Mouse (Mus musculus) stomach, postnatal 0 days (tissue): Measurements from ENCODE around the gene Dab1. TPM values are rescaled to one million over a fixed set of nuclear protein-coding genes. Genes with fewer than 3 reads are reported as not detected.

ENCODE experiments used
- ATAC-seq: fragments of 200-750 bp; cut with Nextera tagmentation; 2 replicates; pipeline ENCODE4 v1.8.0; 2017; ENCODE audit not compliant: low FRiP score, low TSS enrichment
- DNase-seq: peaks from one replicate; pipeline ENCODE4 v3.0.0-alpha.2; 2016; ENCODE audit warnings: low spot score
- H3K27ac ChIP-seq: fragments of 300-500 bp; sonication (generic); replicated peaks from 2 replicates; pipeline ENCODE4 v1.5.1; 2014; ENCODE audit warnings: mild to moderate bottlenecking, control low read depth
- H3K27me3 ChIP-seq: fragments of 300-500 bp; sonication (generic); 2 replicates; pipeline ENCODE4 v1.6.1; 2014; ENCODE audit warnings: low read length; ENCODE audit not compliant: control insufficient read depth, insufficient read depth
- H3K36me3 ChIP-seq: fragments of 300-500 bp; sonication (generic); 2 replicates; pipeline ENCODE4 v1.6.1; 2014; ENCODE audit warnings: low read length, mixed read lengths; ENCODE audit not compliant: control insufficient read depth, insufficient read depth
- H3K4me1 ChIP-seq: fragments of 300-500 bp; sonication (generic); replicated peaks from 2 replicates; pipeline ENCODE4 v1.6.1; 2014; ENCODE audit warnings: antibody characterized with exemption; ENCODE audit not compliant: control insufficient read depth, insufficient read depth
- H3K4me2 ChIP-seq: fragments of 300-500 bp; sonication (generic); replicated peaks from 2 replicates; pipeline ENCODE4 v1.6.1; 2014; ENCODE audit warnings: low read depth, mild to moderate bottlenecking, control low read depth, moderate library complexity
- H3K4me3 ChIP-seq: fragments of 300-500 bp; sonication (generic); 2 replicates; pipeline ENCODE4 v1.5.1; 2014; ENCODE audit warnings: low read depth, low read length, control low read depth
- H3K9ac ChIP-seq: fragments of 300-500 bp; sonication (generic); 2 replicates; pipeline ENCODE4 v1.6.1; 2014; ENCODE audit warnings: mild to moderate bottlenecking, low read length, control low read depth, mixed read lengths
- H3K9me3 ChIP-seq: fragments of 300-500 bp; sonication (generic); 2 replicates; pipeline ENCODE4 v1.6.1; 2016; ENCODE audit warnings: low read length; ENCODE audit not compliant: control insufficient read depth
- CTCF ChIP-seq: IDR thresholded peaks from 2 replicates; pipeline ENCODE4 v1.5.1; 2016; ENCODE audit warnings: antibody characterized with exemption, low read depth, mild to moderate bottlenecking, moderate library complexity
- EP300 ChIP-seq: optimal IDR thresholded peaks from 2 replicates; pipeline ENCODE3; 2016; ENCODE audit warnings: antibody characterized with exemption
- WGBS: fragments of 180-500 bp; shearing (Covaris S2); extraction: QIAGEN DNeasy Blood & Tissue Kit; methylation state at CpG from one replicate; pipeline ENCODE4 v1.1.7; 2014; 5-methylcytosine and 5-hydroxymethylcytosine counted together
- polyA plus RNA-seq: library from polyadenylated mRNA; unstranded; fragments of >200 nt; fragmentation: Nextera tagmentation; extraction: Ambion mirVana; gene quantifications from 2 replicates; pipeline ENCODE4 v1.2.1, GENCODE M21; 2015

The Dab1 gene
- polyA plus RNA-seq, 1 experiment from 2014 or later = 7.4 TPM

GRCm38 (mm10) chr4:104461106-104462011 lies 842.2 kb downstream of the Dab1 start:
- DNase-seq (no peak), ATAC-seq (no peak)
- TF ChIP-seq CTCF = no peak
- no peak for TF ChIP-seq EP300
- H3K4me3 ChIP-seq = no peak overlapping the region
- 91% methylated on average over 12 of the region's 12 CpGs for WGBS
- H3K36me3 ChIP-seq = no peaks in the 10 kb centered on the region
- no peaks in the 10 kb centered on the region for H3K27me3 ChIP-seq
- no peaks in the 10 kb centered on the region for H3K9me3 ChIP-seq
- H3K4me1 ChIP-seq = no peaks in the 10 kb centered on the region
- no peak overlapping the region for H3K27ac ChIP-seq
- no peak overlapping the region for H3K9ac ChIP-seq
- no peak overlapping the region for H3K4me2 ChIP-seq

GRCm38 (mm10) chr4:104462932-104463780 lies 844.0 kb downstream of the Dab1 start:
- no peak for ATAC-seq
- WGBS = 69% methylated on average over 11 of the region's 11 CpGs

GRCm38 (mm10) chr4:104463781-104464170 lies 844.6 kb downstream of the Dab1 start:
- Histone ChIP-seq H3K9ac (no peak overlapping the region), H3K27ac (no peak overlapping the region), H3K36me3 (no peaks in the 10 kb centered on the region), H3K9me3 (no peaks in the 10 kb centered on the region), H3K4me1 (no peaks in the 10 kb centered on the region), H3K27me3 (no peaks in the 10 kb centered on the region), H3K4me3 (no peak overlapping the region), H3K4me2 (no peak overlapping the region)
- no peak for DNase-seq
- WGBS = 41% methylated on average over 7 of the region's 7 CpGs
- no peak for TF ChIP-seq EP300
- TF ChIP-seq CTCF = no peak
- ATAC-seq = no peak

More at GRCm38 (mm10) chr4:104462932-104463780, 844.0 kb downstream of the Dab1 start:
- Histone ChIP-seq H3K4me1 (no peaks in the 10 kb centered on the region), H3K9me3 (no peaks in the 10 kb centered on the region), H3K4me3 (no peak overlapping the region), H3K27me3 (no peaks in the 10 kb centered on the region), H3K27ac (no peak overlapping the region), H3K36me3 (no peaks in the 10 kb centered on the region), H3K9ac (no peak overlapping the region), H3K4me2 (no peak overlapping the region)
- TF ChIP-seq CTCF = no peak
- TF ChIP-seq EP300 = no peak
- no peak for DNase-seq

- 91% methylated on average over 1 of the region's 1 CpGs for WGBS
- H3K4me2 ChIP-seq = no peak overlapping the region
- no peak for ATAC-seq
Measured at GRCm38 (mm10) chr4:104465594-104465993, 846.4 kb downstream of the Dab1 start.

GRCm38 (mm10) chr4:104468666-104469065 lies 849.5 kb downstream of the Dab1 start:
- no peak for ATAC-seq

More at GRCm38 (mm10) chr4:104465594-104465993, 846.4 kb downstream of the Dab1 start:
- Histone ChIP-seq H3K27me3 (no peaks in the 10 kb centered on the region), H3K4me1 (no peaks in the 10 kb centered on the region), H3K9ac (no peak overlapping the region), H3K9me3 (no peaks in the 10 kb centered on the region), H3K36me3 (no peaks in the 10 kb centered on the region), H3K4me3 (no peak overlapping the region), H3K27ac (no peak overlapping the region)
- TF ChIP-seq CTCF (no peak), EP300 (no peak)
- DNase-seq = peak; percentile 17

More at GRCm38 (mm10) chr4:104468666-104469065, 849.5 kb downstream of the Dab1 start:
- TF ChIP-seq CTCF (no peak), EP300 (no peak)
- no peak for DNase-seq
- no peaks in the 10 kb centered on the region for H3K4me1 ChIP-seq
- no peak overlapping the region for H3K27ac ChIP-seq
- 73% methylated on average over 3 of the region's 3 CpGs for WGBS
- H3K27me3 ChIP-seq = no peaks in the 10 kb centered on the region
- H3K36me3 ChIP-seq = no peaks in the 10 kb centered on the region
- no peaks in the 10 kb centered on the region for H3K9me3 ChIP-seq
- no peak overlapping the region for H3K9ac ChIP-seq
- no peak overlapping the region for H3K4me3 ChIP-seq
- no peak overlapping the region for H3K4me2 ChIP-seq
